Mouse (Mus musculus) gastrocnemius, postnatal 4 days (tissue): ENCODE measurements around the gene Hsd17b7. TPM values are rescaled to one million over a fixed set of nuclear protein-coding genes. Genes with fewer than 3 reads are reported as not detected.

Experiments used
- DNase-seq, 2 experiments: peaks; one replicate each; pipeline ENCODE4 v3.0.0; 2021 to 2022; ENCODE audit warnings: low spot score in 2 of 2, mixed read lengths in 2 of 2
- total RNA-seq, 2 experiments: library from RNA; stranded (reverse); gene quantifications; 2 replicates each; pipeline ENCODE4 v1.2.3; 2021

Hsd17b7 gene
- total RNA-seq, 2 experiments from 2014 or later = 7.5 to 7.8 TPM

DNA sequence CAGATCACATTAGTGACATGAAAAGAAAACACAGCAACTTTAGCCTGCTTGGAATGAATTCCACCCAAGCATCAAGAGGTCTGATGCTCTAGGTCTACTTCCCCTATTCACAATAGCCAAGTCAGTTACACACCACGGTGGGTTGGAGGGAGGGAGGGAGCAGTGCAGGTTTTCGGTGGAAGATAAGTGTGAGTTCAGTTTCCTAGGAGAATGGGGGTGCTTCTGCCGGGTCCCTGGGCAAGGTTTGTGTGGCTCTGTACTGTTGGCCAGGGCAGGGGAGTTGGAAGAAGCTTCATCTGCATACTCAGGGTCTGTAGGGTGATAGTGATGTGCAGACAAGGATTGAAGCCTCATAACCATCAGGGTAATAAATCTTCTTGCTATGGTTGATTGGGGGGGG lies 23.0 kb downstream of the Hsd17b7 start:
- DNase-seq = no peak

DNA sequence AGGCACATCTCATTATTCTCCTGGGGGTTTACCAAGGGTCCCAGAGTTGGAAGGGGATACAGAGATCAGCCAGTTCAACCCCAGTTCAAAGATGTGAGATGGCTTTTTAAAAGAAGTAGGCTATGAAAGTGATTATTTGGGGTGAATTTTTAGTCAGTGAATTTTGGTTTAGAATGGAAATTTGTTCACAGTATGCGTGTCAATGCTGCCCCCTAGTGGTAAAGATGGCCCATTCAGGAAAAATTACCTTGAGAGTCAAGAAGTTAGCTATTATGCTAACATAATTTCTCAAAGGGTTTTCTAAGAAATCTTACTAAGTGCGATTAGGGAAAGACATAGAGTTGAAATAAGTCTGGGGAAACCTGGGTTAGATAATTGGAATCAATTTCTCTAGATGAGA lies 29.7 kb downstream of the Hsd17b7 start:
- peak in 1 of 2 experiments; percentile 25 for DNase-seq

DNA sequence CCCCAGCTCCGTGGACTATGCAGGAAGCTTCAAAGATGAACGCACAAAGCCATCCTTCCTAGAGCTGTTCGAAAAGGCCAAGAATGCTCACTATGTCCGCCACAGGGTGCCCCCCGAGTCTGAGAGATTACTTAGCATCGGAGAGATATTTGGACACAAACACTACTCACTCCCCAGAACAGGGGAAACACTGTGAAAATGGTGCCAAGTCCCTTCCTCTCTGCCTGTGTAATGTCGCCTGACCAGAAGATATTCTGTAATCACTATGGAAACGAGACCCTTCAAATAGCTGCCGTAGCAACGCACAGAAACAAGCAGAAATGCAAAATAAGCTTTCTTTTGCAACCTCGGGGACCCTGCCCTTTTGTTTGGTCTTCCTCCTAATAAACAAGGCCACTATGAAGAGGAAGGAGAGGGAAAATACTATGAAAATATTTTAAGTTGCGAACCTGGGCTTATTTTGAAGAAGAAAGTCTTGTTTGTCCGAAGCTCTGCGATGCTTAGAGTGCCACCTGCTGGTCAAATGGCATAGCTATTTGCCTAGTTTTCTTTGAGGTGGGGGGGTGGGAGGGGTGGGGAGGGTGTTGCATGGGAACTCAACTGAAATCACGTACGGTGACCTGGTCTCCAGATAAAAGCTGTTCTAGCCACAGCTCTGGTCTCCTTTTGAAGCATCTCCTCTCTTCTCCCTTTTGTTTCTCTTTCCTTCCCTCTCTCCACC lies 34.9 kb downstream of the Hsd17b7 start:
- DNase-seq = peak in 1 of 2 experiments; percentile 51

DNA sequence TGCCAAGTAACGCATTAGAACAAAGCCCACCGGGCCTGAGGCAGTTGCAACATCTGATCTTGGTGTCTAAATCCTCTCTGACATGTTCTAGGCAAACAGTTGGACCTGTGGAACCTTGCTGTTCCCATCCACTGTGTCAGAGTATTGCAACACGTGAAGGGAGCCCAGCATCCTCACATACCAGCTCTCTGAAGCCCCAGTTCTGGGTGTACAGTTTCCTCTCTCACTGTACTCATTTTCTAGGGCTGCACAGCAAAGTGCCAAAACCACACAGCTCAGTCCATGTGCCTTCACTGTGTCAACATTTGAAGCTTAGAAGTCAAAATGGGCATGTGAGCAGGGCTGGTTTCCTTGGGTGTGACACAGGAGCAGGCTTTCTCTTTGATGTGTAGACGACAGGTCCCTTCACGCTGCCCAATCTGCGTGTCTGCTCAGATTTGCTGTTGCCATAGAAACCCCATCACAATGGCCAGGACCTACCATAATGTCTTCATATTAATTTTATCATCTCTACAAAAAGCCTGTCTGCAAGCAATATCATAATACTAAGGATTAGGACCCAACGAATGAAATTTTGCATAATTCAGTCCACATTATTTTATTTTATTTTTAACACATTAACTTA lies 36.8 kb downstream of the Hsd17b7 start:
- no peak for DNase-seq

DNA sequence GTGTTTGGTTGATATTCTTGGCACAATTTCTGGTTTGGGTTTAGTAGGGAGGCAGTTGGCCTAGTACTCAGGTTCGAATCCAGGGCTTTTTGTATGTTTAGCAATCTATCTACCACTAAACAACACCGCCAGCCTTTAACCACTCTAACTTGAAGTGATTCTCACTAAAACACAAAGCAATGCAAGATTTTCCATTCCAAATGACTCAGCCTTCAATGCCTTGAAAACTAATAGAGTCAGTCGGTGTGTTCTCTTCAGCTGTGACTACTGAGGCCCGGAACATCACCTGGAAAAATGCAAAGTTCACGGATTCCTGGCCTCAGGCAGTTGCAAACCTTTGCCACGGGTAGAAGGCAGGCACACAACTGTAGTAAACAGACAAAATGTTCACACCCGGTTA lies 37.3 kb downstream of the Hsd17b7 start:
- DNase-seq = no peak

DNA sequence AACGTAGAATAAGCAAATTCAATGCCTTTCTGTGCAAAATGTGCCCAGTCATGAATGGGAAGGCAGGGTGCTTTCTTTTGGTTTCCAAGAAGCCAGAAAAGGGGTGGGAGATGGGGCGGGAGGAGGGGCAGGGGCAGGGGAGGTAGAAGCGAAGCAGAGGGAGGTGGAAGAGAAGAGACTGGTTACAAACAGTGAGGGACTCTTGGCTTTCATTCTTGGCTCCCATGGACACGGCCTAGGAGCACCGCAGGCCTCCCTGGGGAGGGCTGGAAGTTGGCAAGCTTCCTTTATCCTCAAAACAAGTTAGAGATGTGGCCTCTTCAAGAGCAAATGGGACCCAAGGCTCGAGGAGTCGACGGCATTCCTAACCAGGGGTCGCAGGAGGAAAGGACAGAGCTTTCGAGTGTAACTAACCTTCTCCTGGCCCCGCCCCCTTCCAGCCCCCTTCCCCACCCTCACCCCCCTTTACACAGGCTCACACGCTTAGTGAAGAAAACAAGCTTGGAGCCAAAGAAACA lies 40.5 kb downstream of the Hsd17b7 start, which contains the start of gene Ccdc190:
Gene Ccdc190 (plus strand): TSS at position 195 of the 518 bp plus-strand sequence.
- DNase-seq = peak in 1 of 2 experiments; percentile 36

DNA sequence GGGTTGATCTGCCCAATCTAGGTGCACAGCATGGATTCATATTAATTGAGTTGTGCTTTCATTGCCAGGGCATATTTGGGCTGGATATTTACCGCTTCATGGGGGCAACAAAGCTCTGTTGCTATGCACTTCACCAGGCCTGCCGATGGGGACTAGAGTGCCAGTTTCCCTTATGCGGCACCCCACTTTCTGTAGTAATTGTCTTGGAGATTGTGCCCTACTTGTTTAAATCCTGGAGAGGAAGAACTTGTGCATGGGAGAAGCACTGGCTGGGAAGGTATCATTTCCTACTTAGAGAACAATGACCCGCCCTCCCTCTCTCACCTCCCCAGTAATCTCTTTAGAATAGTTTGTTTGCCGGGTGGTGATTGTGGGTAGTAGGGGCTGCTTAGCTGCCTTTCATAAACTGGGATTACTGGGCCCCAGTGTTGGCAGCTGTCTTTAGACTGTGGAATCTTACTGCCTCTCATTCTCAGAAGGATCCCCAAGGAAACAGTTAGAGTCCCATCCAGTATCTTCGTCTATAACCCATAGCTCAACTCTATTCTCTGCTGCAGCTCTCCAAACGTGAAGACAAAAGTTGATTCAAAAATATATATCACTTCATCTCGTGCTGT lies 41.2 kb downstream of the Hsd17b7 start:
- no peak for DNase-seq

DNA sequence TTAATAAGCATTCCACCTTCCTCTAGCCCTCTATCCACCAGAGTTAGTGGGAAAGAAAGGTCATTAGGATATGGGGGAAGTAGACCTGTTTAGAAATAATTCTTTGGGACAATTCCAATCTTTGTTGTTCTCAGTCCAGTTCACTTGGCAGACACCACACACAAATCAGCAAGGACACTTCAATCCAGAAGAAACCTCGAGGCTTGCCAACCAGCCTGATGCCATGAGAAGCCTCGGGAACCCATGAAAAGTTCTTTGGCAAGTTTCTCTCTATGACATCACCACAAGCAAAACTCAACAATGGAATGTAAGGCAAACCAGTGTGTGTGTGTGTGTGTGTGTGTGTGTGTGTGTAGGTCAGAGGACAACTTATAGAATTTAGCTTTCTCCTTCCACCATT lies 44.5 kb downstream of the Hsd17b7 start:
- DNase-seq = no peak

DNA sequence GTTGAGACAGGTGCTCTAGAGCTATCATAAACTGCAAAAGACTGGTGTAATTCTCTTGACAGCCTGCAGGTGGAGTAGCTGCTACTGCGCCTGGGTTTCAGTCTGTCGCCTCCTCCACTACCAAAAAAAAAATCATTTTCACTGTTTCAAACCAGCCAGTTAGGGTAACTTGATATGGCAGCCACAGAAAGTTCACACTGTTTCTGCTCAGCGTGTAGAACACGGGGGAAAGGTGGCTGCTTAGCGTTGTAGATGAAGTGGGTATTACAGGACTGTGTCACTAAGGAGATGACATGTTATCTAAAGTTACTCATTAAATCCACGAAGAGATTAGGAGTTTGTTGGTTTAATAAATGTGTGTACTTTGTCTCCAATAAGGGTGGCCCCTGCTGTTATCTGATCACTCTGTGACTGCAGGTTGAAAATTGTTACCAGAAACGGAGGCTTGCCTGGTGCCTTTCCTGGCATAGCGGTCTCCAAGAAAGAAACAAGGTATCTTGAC lies 47.3 kb downstream of the Hsd17b7 start:
- peak in 1 of 2 experiments; percentile 31 for DNase-seq

DNA sequence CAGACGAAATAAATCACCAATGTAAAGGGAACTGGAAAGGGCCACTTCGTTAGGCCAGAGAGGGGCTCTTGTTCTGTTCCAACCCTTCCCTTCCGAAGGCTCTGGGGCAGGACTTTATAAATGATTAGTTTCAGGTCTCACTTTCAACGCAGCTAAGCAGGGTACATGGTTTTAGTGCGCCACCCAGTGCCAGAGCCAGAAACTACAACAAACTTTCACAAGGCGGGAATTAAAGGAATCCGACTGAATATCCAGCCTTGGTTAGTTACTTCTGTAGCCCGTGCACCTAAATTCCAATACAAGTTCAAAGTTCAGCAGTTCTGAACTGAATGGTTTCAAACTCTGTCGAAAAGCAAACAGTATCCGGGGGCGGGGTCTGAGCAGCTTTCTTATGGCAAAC lies 49.8 kb downstream of the Hsd17b7 start:
- DNase-seq = peak; percentile 48 to 67

DNA sequence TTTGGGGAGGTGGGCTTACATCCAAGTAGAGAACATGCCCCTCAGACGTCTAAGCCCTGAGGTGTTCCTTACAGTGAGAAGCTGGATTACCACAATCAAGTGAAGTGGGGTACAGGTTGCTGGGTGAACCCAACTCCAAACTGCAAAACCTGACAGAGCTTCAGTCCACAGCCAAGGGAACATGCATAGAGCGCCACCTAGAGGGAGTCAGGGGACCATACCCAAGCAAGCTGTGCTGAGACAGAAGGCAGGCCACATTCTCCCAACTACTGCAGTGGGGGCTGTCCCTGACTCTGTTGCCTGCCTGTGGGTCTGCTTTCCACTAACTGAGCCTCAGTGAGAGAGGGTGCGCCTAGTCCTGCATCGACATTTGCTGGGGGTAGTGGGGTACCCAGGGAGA lies 51.0 kb downstream of the Hsd17b7 start:
- peak; percentile 30 to 51 for DNase-seq

DNA sequence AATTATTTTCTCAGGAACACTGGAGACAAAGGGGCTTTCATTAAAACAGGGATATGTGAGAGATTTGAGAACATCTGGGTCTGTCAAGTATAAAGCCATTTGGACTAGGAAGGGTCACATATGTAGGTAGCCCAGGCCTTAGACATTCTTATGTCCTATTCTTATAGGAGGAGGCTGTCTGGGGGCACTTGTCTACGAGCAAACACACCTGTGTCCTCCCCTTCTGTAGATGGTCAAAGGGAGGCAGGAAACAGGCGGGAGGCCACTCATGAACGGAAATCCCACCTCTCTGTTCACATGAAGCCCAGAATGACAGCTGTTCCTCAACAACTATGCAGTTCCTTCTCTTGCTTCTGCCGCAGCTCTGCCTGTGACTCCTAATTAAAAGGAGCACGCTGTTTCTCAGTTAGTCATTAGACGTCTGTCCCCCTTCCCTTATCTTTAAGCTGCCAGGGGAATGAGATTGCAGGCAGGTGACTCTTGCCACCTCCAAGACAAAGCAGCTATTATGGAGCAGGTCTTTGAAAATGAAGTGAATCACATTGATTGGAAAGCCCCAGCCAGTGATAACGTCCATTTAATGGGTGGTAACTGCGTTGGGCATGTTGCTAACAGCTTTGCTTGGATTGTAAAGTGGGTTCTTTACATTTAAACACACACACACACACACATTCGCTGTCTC lies 51.8 kb downstream of the Hsd17b7 start:
- no peak for DNase-seq

DNA sequence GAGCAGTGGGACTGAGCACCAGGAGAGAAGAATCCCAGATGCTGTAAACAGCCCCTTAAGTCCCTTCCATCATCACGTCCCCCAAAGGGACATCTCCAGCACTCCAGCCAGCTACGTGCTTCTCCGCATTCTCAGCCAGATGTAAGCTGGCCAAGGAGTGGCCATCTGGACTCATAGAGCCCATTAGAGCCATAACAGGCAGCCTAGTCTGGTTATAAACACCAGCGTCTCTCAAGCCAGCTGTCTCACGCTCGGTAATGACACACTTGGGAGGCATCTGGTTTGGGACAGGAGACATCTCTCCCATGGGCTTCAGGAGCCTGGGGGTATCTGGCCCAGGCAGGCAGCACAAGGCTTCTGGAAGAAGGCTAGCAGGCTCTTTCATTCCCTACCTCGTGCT lies 52.4 kb downstream of the Hsd17b7 start:
- DNase-seq = peak in 1 of 2 experiments; percentile 56

DNA sequence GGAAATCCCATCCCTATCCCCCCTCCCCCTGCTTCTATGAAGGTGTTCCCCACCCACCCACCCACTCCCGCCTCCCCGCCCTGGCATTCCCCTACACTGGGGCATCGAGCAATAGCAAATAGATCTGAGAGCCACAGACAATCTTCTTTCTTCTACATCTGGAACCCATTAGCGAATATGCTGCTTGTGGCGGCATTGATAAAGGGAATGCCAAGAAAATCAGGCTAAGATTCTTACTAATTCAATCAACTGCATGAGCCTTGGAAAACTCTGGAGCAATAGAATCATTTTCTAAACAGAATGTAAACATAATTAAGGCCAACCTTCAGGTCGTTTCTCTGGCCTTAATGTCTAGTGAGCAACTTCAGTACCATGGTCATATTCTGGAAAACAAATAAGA lies 57.5 kb downstream of the Hsd17b7 start:
- DNase-seq = no peak

DNA sequence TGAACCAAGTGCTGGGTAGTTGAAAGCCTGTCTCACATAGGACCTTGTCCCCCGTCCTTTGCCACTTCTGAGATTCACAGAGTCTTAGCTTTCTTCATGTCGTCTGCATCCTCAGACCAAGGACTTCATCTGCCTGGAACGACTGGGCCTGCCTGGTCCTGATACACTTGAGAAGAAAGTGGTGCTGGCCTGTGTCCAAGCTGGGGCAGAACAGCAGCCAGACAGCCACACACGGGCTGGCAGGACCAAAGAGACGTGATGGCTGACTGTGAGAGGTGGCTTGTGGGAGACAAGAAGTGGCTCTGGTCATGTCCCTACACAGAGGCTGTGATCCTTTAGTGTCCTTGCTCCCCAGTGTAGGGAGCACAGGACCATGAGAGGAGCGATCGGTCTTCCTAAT lies 58.3 kb downstream of the Hsd17b7 start:
- no peak for DNase-seq

DNA sequence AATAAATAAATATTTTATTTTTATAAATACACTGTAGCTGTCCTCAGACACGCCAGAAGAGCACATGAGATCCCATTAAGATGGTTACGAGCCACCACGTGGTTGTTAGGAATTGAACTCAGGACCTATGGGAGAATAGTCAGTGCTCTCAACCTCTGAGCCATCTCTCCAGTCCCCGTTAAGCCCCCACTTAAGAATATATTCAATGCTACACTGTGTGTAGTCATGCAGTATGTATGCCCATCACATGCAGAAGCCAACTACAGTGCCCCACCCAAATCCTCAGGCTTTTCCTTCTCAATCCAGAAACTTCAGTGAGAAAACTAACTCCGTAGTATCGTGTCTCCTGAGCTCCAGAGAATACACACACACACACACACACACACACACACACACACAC lies 59.4 kb downstream of the Hsd17b7 start:
- no peak for DNase-seq

DNA sequence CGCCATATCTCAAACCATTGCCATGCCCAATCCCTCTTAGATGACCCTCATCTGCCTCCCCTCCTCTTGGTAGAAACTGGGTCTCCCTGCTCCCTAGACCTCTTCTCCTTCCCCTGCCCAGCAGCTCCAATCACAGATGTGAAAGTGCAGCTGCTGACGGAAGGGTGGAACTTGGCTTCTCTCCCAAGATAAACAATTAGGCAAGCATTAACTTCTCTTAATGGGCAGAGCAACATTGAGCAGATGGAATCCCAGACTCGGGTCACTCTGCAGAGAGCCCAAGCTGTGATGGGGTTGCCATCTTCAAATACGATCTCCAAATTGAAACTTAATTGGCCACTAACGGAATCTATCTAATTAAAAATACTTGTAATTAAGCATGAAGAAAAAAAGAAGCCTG lies 59.9 kb downstream of the Hsd17b7 start:
- no peak for DNase-seq

DNA sequence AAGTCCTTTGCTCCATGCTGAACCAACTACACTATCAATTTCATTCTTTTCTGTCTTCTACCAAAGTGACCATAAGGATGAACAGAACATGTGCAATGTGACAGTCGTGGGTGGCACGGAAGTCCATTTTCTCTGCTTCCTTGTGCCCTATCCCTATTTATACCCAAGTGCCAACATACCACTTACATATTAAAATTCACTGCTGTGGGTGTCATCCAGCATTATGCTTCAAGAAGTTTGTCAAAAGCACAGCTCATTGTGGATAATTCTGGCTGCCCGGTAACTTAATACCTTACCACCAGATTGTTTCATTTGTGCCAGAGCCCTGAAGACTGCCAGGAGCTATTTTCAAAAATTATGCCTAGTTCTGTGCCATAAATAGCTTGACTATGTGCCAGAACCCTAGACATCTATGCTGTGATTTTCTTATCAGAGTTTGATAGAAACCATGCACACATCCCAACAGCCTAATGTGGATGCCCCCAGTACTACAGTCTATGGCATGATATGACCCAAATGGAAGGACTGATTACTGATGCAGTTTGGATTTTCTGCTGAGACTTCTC lies 68.2 kb downstream of the Hsd17b7 start:
- DNase-seq = no peak
